Mouse (Mus musculus) hindbrain, embryonic 15.5 days (tissue): ENCODE data around the gene Myh11. TPM values are rescaled to one million over a fixed set of nuclear protein-coding genes. Genes with fewer than 3 reads are reported as not detected.
"Not testable (repeated sequence)": the region's sequence is repeated elsewhere in the genome, so short reads cannot be mapped to it uniquely, and the experiment has no call there.

ENCODE experiments used
- ATAC-seq: fragments of 200-750 bp; cut with Nextera tagmentation; 2 replicates; pipeline ENCODE4 v1.8.0; 2017; ENCODE audit warnings: low read depth, moderate number of reproducible peaks, moderate TSS enrichment; ENCODE audit not compliant: low FRiP score
- H3K27ac ChIP-seq: fragments of 300-500 bp; sonication (generic); replicated peaks from 2 replicates; pipeline ENCODE4 v1.5.1; 2015; ENCODE audit warnings: mild to moderate bottlenecking, inconsistent platforms
- H3K27me3 ChIP-seq: fragments of 300-500 bp; sonication (generic); 2 replicates; pipeline ENCODE4 v1.6.1; 2015; ENCODE audit warnings: control low read depth, inconsistent platforms
- H3K36me3 ChIP-seq: fragments of 300-500 bp; sonication (generic); 2 replicates; pipeline ENCODE4 v1.6.1; 2015; ENCODE audit warnings: control low read depth, inconsistent platforms
- H3K4me1 ChIP-seq: fragments of 300-500 bp; sonication (generic); replicated peaks from 2 replicates; pipeline ENCODE4 v1.6.1; 2015; ENCODE audit warnings: control low read depth, inconsistent platforms
- H3K4me2 ChIP-seq: fragments of 300-500 bp; sonication (generic); 2 replicates; pipeline ENCODE4 v1.6.1; 2015; ENCODE audit warnings: moderate library complexity, mild to moderate bottlenecking, inconsistent platforms
- H3K4me3 ChIP-seq: fragments of 300-500 bp; sonication (generic); 2 replicates; pipeline ENCODE4 v1.5.1; 2015; ENCODE audit warnings: mild to moderate bottlenecking, inconsistent platforms
- H3K9ac ChIP-seq: fragments of 300-500 bp; sonication (generic); 2 replicates; pipeline ENCODE4 v1.6.1; 2015; ENCODE audit warnings: inconsistent platforms
- H3K9me3 ChIP-seq: fragments of 300-500 bp; sonication (generic); 2 replicates; pipeline ENCODE4 v1.6.1; 2016; ENCODE audit warnings: control low read depth, inconsistent platforms
- WGBS: fragments of 180-500 bp; shearing (Covaris S2); methylation state at CpG from one replicate; pipeline ENCODE4 v1.1.7; 2015; 5-methylcytosine and 5-hydroxymethylcytosine counted together
- microRNA counts: library from miRNA; unstranded; fragments of <30 nt; microRNA quantifications from one replicate; lab custom pipeline; 2016
- microRNA-seq: library from miRNA; unstranded; fragments of <30 nt; microRNA quantifications from one replicate; pipeline ENCODE4, GENCODE M21; 2016
- polyA plus RNA-seq: library from polyadenylated mRNA; unstranded; fragments of >200 nt; fragmentation: Nextera tagmentation; extraction: Ambion mirVana; gene quantifications from 2 replicates; pipeline ENCODE4 v1.2.1, GENCODE M21; 2015

Myh11 gene
- polyA plus RNA-seq, 1 experiment from 2014 or later, result 0.82 TPM

- Histone ChIP-seq H3K27ac (peak overlapping the region; percentile 98), H3K4me1 (peaks cover 30% of the 10 kb centered on the region), H3K4me2 (peak overlapping the region; percentile 69), H3K9ac (peak overlapping the region; percentile 65), H3K36me3 (no peaks in the 10 kb centered on the region; the same call in 1 of the 2 replicates), H3K27me3 (no peaks in the 10 kb centered on the region), H3K4me3 (peak overlapping the region; percentile 75), H3K9me3 (no peaks in the 10 kb centered on the region)
- WGBS, result 8% methylated on average over 7 of the region's 7 CpGs
- ATAC-seq, result no peak
These were observed 132.6 kb downstream of the Myh11 start for GRCm38 (mm10) chr16:14158536-14158935.

GRCm38 (mm10) chr16:14156312-14156711 is 134.9 kb downstream of the Myh11 start:
- 93% methylated on average over 6 of the region's 6 CpGs for WGBS
- Histone ChIP-seq H3K9ac (no peak overlapping the region), H3K27ac (no peak overlapping the region), H3K27me3 (no peaks in the 10 kb centered on the region), H3K9me3 (no peaks in the 10 kb centered on the region), H3K4me3 (no peak overlapping the region), H3K36me3 (peaks cover 11% of the 10 kb centered on the region), H3K4me2 (no peak overlapping the region), H3K4me1 (peaks cover 20% of the 10 kb centered on the region)
- no peak for ATAC-seq

GRCm38 (mm10) chr16:14155638-14156037 is 135.5 kb downstream of the Myh11 start:
- H3K4me2 ChIP-seq, H3K27me3 ChIP-seq, H3K9ac ChIP-seq, H3K27ac ChIP-seq, H3K9me3 ChIP-seq, ATAC-seq, H3K4me3 ChIP-seq: not testable (repeated sequence)
- H3K36me3 ChIP-seq, result peaks cover 12% of the 10 kb centered on the region
- 86% methylated on average over 1 of the region's 2 CpGs for WGBS
- peaks cover 20% of the 10 kb centered on the region for H3K4me1 ChIP-seq

GRCm38 (mm10) chr16:14151718-14152117 is 139.5 kb downstream of the Myh11 start:
- Histone ChIP-seq H3K4me3 (no peak overlapping the region), H3K27me3 (no peaks in the 10 kb centered on the region), H3K36me3 (peaks cover 35% of the 10 kb centered on the region), H3K27ac (no peak overlapping the region), H3K4me1 (no peaks in the 10 kb centered on the region), H3K4me2 (no peak overlapping the region), H3K9ac (no peak overlapping the region), H3K9me3 (no peaks in the 10 kb centered on the region)
- WGBS, result 93% methylated on average over 4 of the region's 4 CpGs
- no peak for ATAC-seq

GRCm38 (mm10) chr16:14147712-14148111 is 143.5 kb downstream of the Myh11 start:
- Histone ChIP-seq H3K27me3 (no peaks in the 10 kb centered on the region), H3K4me3 (no peak overlapping the region), H3K4me2 (no peak overlapping the region), H3K36me3 (peaks cover 61% of the 10 kb centered on the region), H3K27ac (no peak overlapping the region), H3K4me1 (no peaks in the 10 kb centered on the region), H3K9ac (no peak overlapping the region), H3K9me3 (no peaks in the 10 kb centered on the region)
- no peak for ATAC-seq

MicroRNAs within 50 kb of the gene (microRNA counts, 519-probe panel; counts per million panel counts)
- microRNA mmu-miR-484 (lab: Ali Mortazavi, UCI), result 2,921 counts per million, percentile 57 among the panel's probes with 10 or more counts

Small RNAs within 50 kb of the gene (microRNA-seq; reads per million reads assigned to microRNA genes)
- 2,013 reads per million, percentile 83 among the genes with 10 or more reads in this experiment for gene Mir484

Other genes starting within 250 kb of the Myh11 start
- gene Nde1, start 128.1 kb downstream of the Myh11 start, polyA plus RNA-seq, result 33.3 and 39.7 TPM in 2 replicates
- 14.3 and 15.5 TPM in 2 replicates for gene Marf1, start 128.0 kb downstream of the Myh11 start, polyA plus RNA-seq
- gene Fopnl, start 26.0 kb upstream of the Myh11 start, polyA plus RNA-seq, result 185 and 191 TPM in 2 replicates
- 8.1 and 9.8 TPM in 2 replicates for gene Abcc1, start 70.2 kb upstream of the Myh11 start, polyA plus RNA-seq